Mouse (Mus musculus): ENCODE results near the gene Ppp1r32. TPM values are rescaled to one million over a fixed set of nuclear protein-coding genes. Genes with fewer than 3 reads are reported as not detected.

Gene Ppp1r32
- total and polyA plus RNA-seq, 2 experiments from 2014 or later, result 2.3 to 4.0 TPM

DNA sequence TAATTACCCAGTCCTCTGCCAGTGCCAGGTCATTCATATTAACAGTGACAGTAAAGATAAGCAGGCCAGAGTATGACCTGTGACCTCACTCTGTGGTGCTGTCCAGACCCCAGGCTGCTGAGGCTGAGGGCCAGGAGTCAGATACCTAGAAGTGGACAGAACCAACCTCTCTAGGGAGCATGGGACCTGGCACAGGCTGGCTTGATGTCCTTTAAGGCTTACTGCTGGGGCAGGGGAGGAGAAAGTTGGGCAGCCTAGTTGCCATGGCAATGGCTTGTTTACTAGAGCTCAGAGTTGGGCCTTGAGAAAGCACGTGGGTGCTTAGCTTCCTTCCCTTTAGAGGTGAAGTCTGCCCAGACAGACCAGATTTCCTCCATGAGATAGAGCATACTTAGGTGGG, 46.0 kb downstream of the Ppp1r32 start:
- no peak overlapping the region for H3K27ac ChIP-seq
- H3K9ac ChIP-seq (replicated peaks; ENCODE audit: low read length), result no peak overlapping the region
- ATAC-seq, result no peak

DNA sequence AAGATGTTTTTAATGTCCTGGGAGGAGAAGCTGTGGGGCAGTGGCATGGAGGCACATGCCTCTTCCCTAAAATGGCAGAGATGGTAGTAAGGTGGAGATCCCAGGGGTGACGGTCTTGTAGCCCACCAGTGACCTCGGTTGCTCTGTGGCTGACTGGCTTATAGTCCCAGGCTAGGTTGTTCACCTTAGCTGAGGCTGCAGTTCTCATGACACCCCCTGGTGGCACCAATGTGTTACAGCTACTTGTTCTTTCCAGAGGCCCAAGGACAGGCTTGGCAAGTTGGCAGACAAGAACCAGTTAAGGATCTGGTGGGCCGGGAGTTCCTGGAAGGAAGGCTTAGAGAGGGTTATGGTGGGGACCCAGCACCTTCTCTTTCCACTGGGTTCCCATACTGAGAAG, 46.8 kb downstream of the Ppp1r32 start:
- Histone ChIP-seq H3K27me3 (ENCODE audit: insufficient read depth, low read length) (no peaks in the 10 kb centered on the region), H3K9ac (replicated peaks; ENCODE audit: low read length) (no peak overlapping the region), H3K4me1 (ENCODE audit: insufficient read depth, low read length) (no peaks in the 10 kb centered on the region), H3K4me2 (ENCODE audit: low read depth, low read length) (no peak overlapping the region), H3K36me3 (ENCODE audit: insufficient read depth, low read length) (peaks cover 2% of the 10 kb centered on the region; the same call in 1 of the 2 replicates), H3K9me3 (ENCODE audit: low read length) (no peaks in the 10 kb centered on the region), H3K27ac (no peak overlapping the region), H3K4me3 (ENCODE audit: low read length) (no peak overlapping the region)
- ATAC-seq (peak; percentile 25; the same call in 1 of the 2 replicates), DNase-seq (ENCODE audit: low spot score) (peak; percentile 80)
- WGBS, result 26% methylated on average over 3 of the region's 3 CpGs
- TF ChIP-seq CTCF (IDR thresholded peaks at IDR 0.05; ENCODE audit: low read depth), result peak; percentile 93

More for the DNA sequence above, 46.0 kb downstream of the Ppp1r32 start:
- Histone ChIP-seq H3K4me2 (ENCODE audit: low read depth, low read length) (no peak overlapping the region), H3K4me3 (ENCODE audit: low read length) (no peak overlapping the region), H3K27me3 (ENCODE audit: insufficient read depth, low read length) (no peaks in the 10 kb centered on the region), H3K9me3 (ENCODE audit: low read length) (no peaks in the 10 kb centered on the region), H3K4me1 (ENCODE audit: insufficient read depth, low read length) (no peaks in the 10 kb centered on the region), H3K36me3 (ENCODE audit: insufficient read depth, low read length) (peaks cover 3% of the 10 kb centered on the region; the same call in 1 of the 2 replicates)
- no peak for DNase-seq (ENCODE audit: low spot score)
- WGBS, result 5% methylated on average over 1 of the region's 1 CpGs
- TF ChIP-seq CTCF (IDR thresholded peaks at IDR 0.05; ENCODE audit: low read depth), result no peak

GRCm38 (mm10) chr19:10434927-10435326, 47.8 kb downstream of the Ppp1r32 start:
- Histone ChIP-seq H3K27ac (no peak overlapping the region), H3K4me1 (ENCODE audit: insufficient read depth, low read length) (peaks cover 5% of the 10 kb centered on the region; the same call in 1 of the 2 replicates), H3K4me2 (ENCODE audit: low read depth, low read length) (no peak overlapping the region), H3K9ac (replicated peaks; ENCODE audit: low read length) (no peak overlapping the region), H3K36me3 (ENCODE audit: insufficient read depth, low read length) (no peaks in the 10 kb centered on the region), H3K27me3 (ENCODE audit: insufficient read depth, low read length) (no peaks in the 10 kb centered on the region), H3K9me3 (ENCODE audit: low read length) (no peaks in the 10 kb centered on the region), H3K4me3 (ENCODE audit: low read length) (no peak overlapping the region)
- ATAC-seq (no peak), DNase-seq (ENCODE audit: low spot score) (no peak)
- TF ChIP-seq CTCF (IDR thresholded peaks at IDR 0.05; ENCODE audit: low read depth), result no peak
- 79% methylated on average over 6 of the region's 6 CpGs for WGBS

DNA sequence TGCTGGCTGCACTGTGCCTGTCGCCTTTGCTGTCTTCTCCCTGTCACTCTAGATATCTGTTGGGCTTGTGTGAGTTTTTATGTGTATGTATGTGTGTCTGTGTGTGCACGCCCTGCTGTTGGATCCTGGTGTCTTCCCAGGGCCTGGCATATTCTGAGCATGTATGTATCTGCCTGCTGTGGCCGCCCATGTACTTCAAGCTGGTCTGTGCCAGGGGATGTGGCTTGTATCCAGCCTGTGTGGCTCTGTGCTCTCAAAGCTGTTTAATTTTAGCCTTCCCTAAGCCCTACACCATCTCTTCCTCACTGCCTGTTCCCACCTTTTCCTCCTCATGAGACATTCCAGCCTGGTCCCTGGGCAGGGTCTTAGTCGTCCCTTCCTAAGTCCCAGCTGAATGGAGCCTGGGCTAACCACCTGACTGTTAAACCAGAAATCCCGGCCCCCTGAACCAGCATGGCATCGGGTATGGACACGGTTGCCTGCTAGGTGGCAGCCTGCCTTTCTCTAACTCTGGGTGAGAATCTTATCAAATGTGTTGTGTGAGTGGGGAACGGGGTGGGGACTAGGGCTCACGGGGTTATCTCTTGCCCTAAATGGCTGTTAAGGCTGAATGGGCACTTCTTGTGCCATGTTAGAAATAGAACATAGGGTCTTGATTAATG, 48.7 kb downstream of the Ppp1r32 start:
- ATAC-seq (no peak), DNase-seq (ENCODE audit: low spot score) (no peak)
- Histone ChIP-seq H3K27ac (no peak overlapping the region), H3K4me3 (ENCODE audit: low read length) (no peak overlapping the region), H3K27me3 (ENCODE audit: insufficient read depth, low read length) (no peaks in the 10 kb centered on the region), H3K4me2 (ENCODE audit: low read depth, low read length) (no peak overlapping the region), H3K36me3 (ENCODE audit: insufficient read depth, low read length) (no peaks in the 10 kb centered on the region), H3K9me3 (ENCODE audit: low read length) (no peaks in the 10 kb centered on the region), H3K4me1 (ENCODE audit: insufficient read depth, low read length) (peaks cover 7% of the 10 kb centered on the region; the same call in 1 of the 2 replicates), H3K9ac (replicated peaks; ENCODE audit: low read length) (no peak overlapping the region)
- WGBS, result 59% methylated on average over 9 of the region's 9 CpGs
- no peak for TF ChIP-seq CTCF (IDR thresholded peaks at IDR 0.05; ENCODE audit: low read depth)

GRCm38 (mm10) chr19:10433225-10433624, 49.5 kb downstream of the Ppp1r32 start:
- Histone ChIP-seq H3K27ac (no peak overlapping the region), H3K36me3 (ENCODE audit: insufficient read depth, low read length) (no peaks in the 10 kb centered on the region), H3K27me3 (ENCODE audit: insufficient read depth, low read length) (no peaks in the 10 kb centered on the region), H3K9me3 (ENCODE audit: low read length) (no peaks in the 10 kb centered on the region), H3K9ac (replicated peaks; ENCODE audit: low read length) (no peak overlapping the region), H3K4me3 (ENCODE audit: low read length) (no peak overlapping the region), H3K4me2 (ENCODE audit: low read depth, low read length) (no peak overlapping the region), H3K4me1 (ENCODE audit: insufficient read depth, low read length) (peaks cover 7% of the 10 kb centered on the region; the same call in 1 of the 2 replicates)
- 79% methylated on average over 7 of the region's 7 CpGs for WGBS
- TF ChIP-seq CTCF (IDR thresholded peaks at IDR 0.05; ENCODE audit: low read depth), result no peak
- ATAC-seq, result no peak
- DNase-seq (ENCODE audit: low spot score), result no peak

DNA sequence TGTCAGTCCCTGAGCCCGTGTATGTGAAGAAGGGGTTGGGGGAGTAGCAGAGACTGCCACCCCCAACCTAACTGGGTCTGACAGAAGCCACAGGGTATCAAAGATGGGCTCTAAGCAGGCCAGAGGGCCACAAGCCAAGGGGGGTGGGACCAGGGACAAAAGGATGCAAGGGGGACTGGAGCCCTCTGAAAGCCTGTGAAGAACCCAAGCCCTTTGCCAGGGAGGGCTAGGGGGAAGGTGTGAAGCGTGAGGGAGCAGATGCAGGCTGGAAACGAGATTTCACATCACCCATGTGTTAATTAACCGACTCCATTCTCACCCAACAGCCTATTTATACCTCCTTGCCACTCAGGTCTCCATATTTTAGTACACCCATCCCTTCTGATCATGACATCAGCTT, 50.9 kb downstream of the Ppp1r32 start:
- H3K9ac ChIP-seq (replicated peaks; ENCODE audit: low read length), result no peak overlapping the region
- TF ChIP-seq CTCF (IDR thresholded peaks at IDR 0.05; ENCODE audit: low read depth), result no peak
- H3K4me1 ChIP-seq (ENCODE audit: insufficient read depth, low read length), result peaks cover 7% of the 10 kb centered on the region; the same call in 1 of the 2 replicates
- H3K9me3 ChIP-seq (ENCODE audit: low read length), result no peaks in the 10 kb centered on the region
- no peak overlapping the region for H3K4me2 ChIP-seq (ENCODE audit: low read depth, low read length)
- 31% methylated on average over 4 of the region's 4 CpGs for WGBS
- H3K27me3 ChIP-seq (ENCODE audit: insufficient read depth, low read length), result no peaks in the 10 kb centered on the region
- DNase-seq (ENCODE audit: low spot score), result no peak
- no peaks in the 10 kb centered on the region for H3K36me3 ChIP-seq (ENCODE audit: insufficient read depth, low read length)
- ATAC-seq, result no peak
- H3K27ac ChIP-seq, result no peak overlapping the region
- H3K4me3 ChIP-seq (ENCODE audit: low read length), result no peak overlapping the region

GRCm38 (mm10) chr19:10431410-10431809, 51.3 kb downstream of the Ppp1r32 start:
- Histone ChIP-seq H3K4me1 (ENCODE audit: insufficient read depth, low read length) (peaks cover 7% of the 10 kb centered on the region; the same call in 1 of the 2 replicates), H3K36me3 (ENCODE audit: insufficient read depth, low read length) (no peaks in the 10 kb centered on the region), H3K4me3 (ENCODE audit: low read length) (no peak overlapping the region), H3K27ac (no peak overlapping the region), H3K9me3 (ENCODE audit: low read length) (no peaks in the 10 kb centered on the region), H3K27me3 (ENCODE audit: insufficient read depth, low read length) (no peaks in the 10 kb centered on the region), H3K9ac (replicated peaks; ENCODE audit: low read length) (no peak overlapping the region), H3K4me2 (ENCODE audit: low read depth, low read length) (no peak overlapping the region)
- ATAC-seq (no peak), DNase-seq (ENCODE audit: low spot score) (no peak)
- no peak for TF ChIP-seq CTCF (IDR thresholded peaks at IDR 0.05; ENCODE audit: low read depth)
- WGBS, result 56% methylated on average over 3 of the region's 3 CpGs
